Mouse (Mus musculus): Measurements from ENCODE around the gene Gm45808.
"Not testable (repeated sequence)": the region's sequence is repeated elsewhere in the genome, so short reads cannot be mapped to it uniquely, and the experiment has no call there.

The Gm45808 gene

DNA sequence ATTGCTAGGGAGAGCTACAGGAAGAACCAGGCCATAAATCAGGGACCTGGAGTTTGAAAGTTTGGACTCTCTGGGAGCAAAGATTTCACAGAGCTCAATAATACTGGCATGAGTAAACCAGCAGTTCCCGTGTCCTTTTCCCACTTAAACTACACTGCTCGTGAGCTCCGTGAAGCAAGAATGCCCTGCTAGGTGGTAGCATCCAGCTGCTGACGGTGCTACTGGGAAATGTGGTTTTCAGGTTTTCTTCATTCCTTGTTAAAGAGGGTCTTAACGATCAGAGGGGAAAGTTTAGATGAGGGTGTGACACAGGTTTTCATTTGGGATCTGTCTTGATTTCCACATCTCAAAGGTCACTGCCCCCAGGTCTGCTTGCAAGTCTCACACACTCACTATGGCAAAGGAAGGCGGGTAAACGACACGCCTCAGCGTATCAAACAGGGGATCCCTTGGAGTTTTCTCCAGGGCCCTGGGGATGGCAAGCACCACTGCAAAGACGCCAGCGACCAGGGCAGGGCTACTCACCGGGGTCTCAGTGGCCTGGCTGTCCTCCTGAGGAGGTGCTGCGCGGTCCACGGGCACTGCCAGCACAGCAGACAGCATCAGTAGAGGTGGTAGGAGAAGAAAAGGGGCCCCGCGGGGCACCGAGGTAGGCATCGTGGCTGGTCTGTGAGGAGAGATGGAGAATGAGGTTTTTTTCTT, 22.7 kb upstream of the Gm45808 start:
- no peak for DNase-seq

DNA sequence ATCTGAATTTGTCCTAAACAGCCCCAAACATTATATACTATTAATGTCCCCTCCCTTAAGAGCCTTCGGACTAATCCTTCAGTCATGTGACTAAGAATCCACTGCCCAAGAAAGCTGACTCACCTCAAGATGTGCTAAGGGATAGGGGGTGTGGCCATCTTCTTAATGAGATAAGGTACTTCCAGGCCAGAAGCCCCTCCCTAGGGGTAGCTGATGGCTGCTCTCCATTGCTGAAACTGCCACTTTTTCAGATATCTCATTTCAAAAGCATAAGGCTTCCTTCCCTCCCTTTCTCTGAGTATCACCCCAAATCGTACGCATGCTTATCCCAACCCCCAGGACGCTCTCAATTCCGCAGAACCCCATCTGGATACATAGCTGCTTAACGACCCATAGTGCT, 21.9 kb upstream of the Gm45808 start:
- DNase-seq: no peak

DNA sequence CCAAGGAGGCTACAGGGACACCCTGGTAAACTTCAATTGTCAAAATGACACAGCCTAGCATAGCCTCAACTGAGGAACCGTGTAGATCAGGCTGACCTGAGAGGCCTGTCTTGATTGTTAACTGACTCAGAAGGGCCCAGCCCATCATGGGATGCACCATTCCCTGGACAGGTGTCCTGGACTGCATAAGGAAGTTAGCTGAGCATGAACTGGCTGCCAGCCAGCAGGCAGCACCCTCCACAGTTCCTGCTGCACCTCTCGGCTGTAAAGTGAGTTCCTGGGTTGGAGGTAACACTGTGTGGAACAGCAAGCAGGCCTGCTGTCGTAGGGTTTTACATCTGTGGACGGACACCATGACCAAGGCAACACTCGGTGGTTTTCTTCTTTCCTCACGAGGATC, 21.0 kb upstream of the Gm45808 start:
- peak; percentile 40 for DNase-seq

DNA sequence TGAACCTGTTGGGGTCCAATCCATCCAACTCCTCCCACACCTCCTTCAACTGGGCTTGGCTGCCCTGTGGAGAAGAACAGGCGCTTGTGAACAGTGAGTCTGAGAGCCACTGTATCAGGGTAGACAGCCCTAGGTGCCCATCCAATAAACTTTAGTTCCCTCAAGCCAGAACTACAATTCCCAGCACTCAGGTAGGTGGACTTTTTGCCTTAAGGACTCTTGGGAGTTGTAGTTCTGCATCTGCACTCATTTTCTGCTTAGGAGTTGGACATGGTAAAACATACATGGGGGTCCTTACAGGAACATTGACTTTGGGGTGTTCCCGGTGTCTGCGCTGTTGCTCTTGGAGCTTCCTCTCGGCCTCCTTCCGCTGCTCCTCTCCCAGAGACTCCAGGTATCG, 11.8 kb upstream of the Gm45808 start:
- no peak for DNase-seq

DNA sequence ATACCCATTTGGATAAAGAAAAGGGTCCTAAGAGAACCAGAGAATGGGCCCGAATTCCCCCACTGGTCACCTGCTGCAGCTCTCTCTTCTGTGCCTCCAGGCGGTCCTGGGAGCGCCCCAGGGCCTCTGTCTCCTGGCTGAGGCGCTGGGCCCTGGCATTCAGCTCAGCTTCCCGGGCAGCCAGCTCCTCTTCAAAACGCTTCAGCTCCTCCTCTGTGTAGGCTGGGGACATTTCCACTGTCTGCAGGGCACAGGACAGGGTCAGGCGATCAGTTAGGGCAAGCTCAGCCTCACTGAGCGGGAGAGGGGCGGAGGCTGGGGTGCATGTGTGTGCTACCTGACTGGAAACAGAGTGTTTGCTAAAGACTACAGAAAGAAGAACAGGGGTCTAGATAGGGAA, 7.9 kb upstream of the Gm45808 start:
- DNase-seq: no peak

DNA sequence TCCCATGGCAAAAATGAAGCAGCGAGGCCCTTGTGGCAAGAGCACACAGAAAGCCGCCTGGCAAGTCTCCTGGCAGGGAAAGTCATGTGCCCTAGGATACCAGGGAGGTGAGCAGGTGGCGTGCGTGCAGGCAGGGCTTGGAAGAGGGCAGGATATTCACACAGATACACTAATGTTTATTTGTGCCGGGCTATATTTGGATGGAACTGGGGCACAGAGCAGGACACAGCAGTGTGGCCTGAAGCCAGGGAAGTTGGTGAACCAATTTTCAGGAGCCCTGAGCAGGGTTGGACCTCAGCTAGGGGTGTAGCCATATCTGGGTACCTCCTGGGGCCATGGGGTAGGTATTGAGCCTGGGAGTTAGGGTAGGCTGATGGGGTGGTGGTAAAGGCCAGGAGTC, 6.3 kb upstream of the Gm45808 start:
- no peak for DNase-seq

DNA sequence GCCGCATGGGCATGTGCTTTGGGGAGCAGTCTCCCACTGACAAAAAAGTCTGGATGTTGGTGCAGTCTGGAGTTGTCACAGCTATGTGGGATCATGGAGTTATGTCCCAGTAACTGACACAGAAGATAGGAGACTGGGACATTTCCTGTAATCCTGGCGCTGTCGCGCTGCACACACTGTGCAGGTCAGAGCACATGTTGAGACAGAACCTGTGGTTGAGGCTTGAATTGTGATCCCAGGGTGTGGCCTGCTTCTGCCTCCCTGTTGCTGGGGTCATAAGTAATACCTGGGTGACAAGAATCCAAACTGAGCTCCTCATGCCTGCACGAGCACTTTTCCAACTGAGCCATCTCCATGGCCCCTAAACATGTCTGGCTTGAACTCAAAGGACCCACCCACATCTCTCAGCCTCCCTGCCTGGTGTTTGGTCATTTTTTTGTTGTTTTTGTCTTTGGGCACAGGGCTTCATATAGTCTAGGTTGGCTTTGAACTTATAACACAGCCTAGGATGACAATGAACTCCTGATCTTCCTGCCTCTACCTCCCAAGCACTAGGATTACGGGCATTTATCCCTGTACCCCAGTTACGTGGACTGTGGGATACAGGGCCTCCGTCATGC, 5.7 kb upstream of the Gm45808 start:
- no peak for DNase-seq

DNA sequence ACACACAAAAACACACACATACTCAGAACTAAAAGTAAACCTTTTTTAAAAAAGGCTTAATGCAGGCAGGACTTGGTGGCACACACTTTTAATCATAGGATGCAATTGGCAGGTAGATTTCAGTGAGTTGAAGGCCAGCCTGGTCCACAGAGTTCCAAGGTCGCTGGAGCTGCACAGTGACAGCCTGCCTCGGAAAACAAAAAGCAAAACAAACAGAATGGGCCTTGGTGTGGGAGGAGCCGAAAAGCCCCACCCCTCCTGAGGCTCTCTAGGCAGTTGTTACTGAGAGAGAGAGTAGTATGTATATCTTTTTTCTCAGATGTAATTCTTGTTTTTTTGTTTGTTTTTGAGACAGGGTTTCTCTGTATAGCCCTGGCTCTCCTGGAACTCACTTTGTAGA, 4.7 kb upstream of the Gm45808 start:
- DNase-seq: peak; percentile 54

DNA sequence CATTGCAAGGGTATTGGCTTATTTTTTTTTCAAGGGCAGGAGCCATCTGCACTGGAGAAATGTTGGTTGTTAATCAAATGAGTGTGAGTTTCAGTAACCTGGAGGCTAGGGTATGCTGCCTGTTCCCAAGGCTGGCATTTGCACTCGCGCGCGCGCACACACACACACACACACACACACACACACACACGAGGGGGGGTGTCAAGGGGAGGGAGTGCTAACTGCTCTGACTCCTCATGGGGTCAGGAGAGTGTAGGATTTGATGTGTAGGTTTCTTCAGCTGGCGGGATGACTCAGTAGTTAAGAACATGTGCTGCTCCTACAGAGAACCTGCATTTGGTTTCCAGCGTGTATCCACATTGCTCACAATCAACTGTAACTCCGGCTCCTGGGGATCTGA, 4.2 kb upstream of the Gm45808 start:
- DNase-seq: peak; percentile 18

DNA sequence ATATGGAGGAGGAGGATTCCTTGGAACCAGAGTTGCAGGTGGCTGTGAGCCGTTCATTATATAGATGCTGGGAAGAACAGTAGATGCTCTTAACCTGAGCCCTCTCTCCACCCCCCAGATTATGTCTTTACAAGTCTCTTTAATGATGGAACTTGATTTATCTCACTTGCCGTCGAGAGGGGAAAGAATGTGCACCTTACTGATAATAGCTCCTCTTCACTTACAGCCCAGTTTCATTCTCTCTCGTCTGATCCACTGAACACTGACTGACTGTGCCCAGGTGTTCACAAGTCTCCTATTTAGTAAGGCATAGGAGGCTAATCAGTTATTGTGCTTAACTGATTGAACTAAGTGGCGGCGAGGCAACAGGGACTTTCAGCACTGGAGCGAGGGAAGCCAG, 3.0 kb upstream of the Gm45808 start:
- DNase-seq: no peak

DNA sequence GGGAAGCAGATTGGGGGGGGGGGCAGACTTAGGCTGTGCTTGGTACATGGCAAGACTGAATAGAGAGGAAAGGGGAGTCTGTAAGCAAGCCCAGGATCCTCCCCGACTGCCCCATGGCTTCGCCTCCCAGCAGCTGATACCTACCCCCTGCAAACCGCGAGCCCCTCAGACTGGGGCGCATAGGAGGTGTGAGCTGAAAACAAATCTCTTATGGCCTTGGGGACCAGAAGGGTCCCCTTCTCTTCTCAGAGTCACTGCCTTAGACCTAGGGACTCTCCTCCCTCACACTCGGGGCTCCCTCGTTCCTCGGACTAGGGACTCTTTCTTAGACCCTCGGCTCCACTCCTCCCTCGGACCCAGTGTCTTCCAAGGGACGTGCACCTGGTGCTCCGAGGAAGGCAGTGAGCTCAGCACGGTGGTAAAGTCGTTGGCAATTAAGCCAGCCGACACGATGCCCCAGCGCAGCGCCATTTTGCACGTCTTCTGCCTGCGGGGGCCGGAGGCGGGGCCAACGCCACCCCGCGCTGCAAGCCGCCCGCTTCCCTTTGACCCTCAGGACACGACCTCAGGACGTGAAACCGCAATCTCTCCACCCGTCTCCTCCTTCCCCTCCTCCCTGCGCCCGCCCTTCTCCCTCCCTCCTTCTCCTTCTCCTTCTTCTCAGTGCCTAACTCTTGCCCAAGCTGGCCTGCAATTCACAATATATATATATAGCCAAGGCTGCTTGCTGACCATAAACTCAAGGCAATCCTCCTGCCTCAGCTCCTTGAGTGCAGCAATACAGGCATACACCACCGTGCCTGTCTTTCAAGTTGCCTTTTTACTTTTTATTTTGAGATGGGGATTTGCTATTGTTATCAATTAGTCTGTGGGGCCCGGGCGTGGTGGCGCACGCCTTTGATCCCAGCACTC, 1.9 kb upstream of the Gm45808 start, which contains the start of gene Dhdh:
Gene Dhdh, minus strand, starts transcription at position 513 of the 912 bp plus-strand sequence.
- DNase-seq: peak; percentile 67

DNA sequence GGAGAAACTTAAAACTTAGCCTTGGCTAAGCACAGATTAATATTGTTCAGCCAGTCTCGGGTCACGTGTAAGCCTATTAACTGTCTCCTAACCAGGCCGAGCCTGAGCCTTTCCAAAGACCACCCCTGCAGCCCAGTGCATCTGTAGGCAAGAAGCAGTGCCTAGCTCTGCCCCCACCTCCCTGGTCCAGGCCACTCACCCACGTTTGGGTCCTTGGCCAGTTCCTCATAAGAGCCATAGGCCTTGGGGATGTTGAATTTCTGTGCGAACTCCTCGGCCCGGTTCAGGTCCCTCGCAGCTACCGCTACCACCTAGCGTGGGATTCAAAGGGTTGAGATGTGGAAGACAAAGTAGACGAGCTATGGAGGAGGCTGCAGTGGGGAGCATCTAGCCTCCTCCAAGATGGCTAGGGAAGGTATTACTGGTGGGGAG, 1.3 kb upstream of the Gm45808 start:
- DNase-seq: no peak

DNA sequence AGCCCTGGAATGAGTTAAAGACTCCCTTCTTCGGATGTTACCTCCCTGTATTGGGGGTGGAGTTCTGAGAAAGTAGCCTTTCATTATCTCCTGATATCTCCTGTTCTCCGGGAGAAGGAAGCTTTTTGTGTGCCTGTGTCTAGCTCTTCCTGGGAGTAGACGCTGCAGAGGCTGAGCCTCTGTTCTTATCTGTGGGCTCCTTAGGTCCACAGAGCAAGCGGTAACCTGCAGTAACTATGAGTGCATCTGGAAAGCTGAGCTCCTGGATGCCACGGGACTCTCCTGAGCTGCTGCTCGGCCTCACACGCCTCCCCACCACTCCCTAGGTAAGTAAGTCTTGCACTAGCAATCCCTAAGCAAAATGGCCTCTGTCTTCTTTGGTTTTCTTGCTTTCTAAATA, 453 bp downstream of the Gm45808 start:
- no peak for DNase-seq

DNA sequence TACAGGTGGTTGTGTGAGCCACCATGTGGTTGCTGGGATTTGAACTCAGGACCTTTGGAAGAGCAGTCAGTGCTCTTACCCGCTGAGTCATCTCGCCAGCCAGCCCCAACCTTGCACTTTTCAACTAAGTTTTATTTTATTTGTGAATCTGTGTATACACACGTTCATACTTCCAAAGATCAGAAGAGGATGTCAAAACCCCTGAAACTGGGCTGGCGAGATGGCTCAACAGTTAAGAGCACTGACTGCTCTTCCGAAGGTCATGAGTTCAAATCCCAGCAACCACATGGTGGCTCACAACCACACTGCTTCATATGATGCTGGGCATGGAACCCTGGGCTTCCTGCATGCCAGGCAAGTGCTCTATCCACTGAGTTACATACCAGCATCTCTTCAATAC, 1.6 kb downstream of the Gm45808 start:
- not testable (repeated sequence) for DNase-seq

DNA sequence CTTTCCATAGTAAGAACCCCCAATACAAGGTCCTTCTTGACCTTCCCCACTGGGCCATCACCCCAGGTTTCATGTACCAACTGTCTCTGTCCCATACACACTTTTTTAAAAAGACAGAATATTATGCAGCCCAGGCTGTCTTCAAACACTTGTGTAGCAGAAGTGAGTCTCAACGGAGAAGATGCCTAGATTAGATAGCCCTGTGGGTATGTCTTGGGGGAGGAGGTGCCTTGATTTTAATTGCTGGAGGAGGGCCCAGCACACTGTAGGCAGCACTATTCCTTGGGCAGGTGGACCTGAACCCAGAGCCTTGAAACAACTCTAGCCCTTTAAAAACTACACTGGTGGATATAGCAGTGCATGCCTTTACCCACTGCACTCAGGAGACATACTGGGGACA, 4.4 kb downstream of the Gm45808 start:
- no peak for DNase-seq

DNA sequence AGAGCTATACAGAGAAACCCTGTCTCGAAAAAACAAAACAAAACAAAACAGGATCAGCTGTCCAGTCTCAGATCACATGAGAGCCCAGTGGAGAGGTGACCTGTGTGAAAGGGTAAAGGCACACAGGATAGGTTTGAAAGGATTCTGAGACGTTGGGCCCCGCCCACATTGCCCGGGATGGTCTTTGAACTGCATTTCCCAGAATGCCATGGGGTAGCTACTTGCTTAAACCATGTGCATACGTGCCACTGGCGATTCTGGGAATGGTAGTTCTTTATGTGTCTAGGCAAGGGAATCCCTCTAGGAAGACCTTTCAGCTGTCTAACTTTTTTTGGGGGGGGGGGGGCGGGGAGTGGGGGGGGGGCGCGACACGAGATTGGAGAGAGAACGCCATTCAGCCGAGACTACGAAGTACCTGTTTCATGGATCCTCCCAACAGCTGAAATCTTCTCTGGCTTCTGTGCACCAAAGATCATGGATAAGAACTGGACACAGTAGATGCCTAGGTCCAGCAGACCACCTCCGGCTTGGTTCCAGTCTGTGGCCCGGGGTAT, 5.2 kb downstream of the Gm45808 start, which contains the start of gene Tulp2:
Gene Tulp2, plus strand, starts transcription at position 504 of the 554 bp plus-strand sequence.
- DNase-seq: peak; percentile 77

DNA sequence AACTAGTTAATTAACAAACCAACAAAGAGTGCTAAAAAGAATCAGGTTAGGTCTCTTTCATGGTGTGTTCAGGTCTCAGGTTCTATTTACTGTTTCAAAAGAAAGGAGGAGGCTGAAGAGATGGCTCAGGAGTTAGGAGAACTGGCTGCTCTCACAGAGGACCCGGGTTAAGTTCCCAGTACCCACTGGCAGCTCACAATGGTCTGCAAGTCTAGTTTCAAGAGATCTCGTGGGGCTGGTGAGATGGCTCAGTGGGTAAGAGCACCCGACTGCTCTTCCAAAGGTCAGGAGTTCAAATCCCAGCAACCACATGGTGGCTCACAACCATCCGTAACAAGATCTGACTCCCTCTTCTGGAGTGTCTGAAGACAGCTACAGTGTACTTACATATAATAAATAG, 6.3 kb downstream of the Gm45808 start:
- DNase-seq: not testable (repeated sequence)

DNA sequence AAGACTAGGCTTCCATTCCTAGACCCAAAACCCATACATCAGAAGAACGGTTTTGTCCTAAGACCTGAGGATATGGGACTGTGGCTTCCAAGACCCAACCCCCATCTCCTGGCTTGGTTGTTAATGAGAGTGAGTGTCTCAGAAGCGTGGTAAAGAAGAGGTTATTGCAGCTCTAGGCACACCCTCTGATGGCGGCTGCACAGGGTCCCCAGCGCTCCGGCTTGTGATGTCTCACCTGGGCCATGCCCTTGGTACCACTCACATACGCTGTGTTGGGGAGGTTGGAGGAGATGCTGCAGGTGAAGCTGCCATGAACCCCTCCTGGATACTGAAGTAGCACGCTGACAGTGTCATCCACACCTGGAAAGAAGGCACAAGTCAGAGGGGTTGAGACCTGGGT, 7.8 kb downstream of the Gm45808 start:
- DNase-seq: no peak

DNA sequence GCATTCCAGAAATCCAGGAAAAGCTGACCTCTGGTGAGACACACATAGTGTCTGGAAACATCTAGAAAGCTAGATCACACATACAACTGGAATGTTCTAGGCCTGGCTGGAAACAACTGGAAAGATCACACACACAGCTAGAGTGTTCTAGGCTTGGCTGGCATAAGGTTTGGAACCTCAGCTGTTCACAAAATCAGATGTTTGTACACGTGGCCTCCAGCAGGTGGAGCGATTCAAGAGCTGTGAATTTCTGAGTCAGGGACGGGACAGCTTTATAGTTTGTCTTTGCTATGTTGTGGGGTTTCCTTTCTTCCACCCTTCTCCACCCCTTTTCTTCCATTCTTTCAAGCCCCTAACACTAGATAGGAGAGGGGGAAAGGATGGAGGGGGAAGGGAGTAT, 9.6 kb downstream of the Gm45808 start:
- peak; percentile 63 for DNase-seq

DNA sequence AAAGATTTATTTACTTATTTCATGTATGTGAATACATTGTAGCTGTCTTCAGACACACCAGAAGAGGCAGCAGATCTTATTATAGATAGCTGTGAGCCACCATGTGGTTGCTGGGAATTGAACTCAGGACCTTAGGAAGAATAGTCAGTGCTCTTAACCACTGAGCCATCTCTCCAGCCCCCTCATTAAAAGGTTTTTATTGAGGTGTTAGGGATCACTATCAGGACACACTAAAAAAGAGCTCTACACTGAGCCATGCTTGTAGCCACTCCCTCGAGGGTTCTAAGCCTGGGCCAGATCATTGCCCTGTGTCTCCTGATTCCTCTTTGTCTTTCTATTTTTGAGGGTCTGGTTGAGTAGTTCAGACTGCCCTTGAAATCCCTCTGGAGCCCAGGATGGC, 10.2 kb downstream of the Gm45808 start:
- no peak for DNase-seq

DNA sequence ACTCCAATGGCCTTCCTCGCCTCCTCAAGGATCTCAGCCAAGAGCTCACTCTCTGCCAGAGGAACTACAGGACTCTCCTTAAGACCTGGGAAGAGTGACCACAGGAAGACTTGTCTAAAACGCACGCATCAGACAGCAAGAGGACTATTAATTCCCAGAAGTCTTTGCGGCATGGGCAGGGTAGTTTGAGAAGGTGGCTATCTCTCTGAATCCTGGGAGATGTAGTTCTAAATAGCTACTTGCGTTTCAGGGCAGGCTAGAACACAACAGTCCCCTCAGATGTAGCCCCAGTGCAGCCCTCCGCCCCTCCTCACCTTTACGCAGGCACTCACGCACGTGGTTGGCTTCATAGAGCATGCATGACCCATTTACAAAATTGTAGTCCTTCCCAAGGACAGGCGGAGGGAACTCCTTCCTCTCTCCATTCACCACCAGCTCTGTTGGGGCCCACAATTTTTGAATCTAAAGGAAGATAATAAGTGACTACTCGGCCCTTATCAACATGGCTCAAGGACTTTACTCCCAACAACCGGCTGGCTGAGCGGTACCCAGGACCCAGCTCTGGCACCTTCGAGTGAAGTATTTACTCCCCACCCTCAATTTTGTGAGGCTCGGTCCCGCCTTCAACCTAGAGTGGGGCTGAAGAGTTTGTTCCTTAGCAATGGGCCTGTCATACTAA, 11.2 kb downstream of the Gm45808 start:
- DNase-seq: peak; percentile 65

DNA sequence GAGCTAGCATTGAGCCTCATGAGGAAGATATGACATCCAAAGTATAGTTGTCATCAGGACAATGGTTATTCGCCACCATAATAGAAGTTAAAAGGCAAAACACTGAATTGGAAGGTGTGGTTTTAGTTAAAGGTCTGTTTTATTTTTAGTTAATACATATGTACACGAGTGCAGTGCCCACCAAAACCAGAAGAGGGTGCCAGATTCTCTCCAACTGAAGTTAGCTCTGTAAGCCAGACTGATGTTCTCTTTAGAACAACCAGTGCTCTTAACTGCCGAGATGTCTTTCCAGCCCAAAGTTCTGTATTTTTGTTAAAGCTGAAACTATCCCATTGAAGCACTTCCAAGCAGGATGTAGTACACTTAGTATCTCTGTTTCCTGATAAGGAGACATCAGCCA, 15.7 kb downstream of the Gm45808 start:
- peak; percentile 85 for DNase-seq
